Mouse (Mus musculus): ENCODE results near the gene Fcrl1. TPM values are rescaled to one million over a fixed set of nuclear protein-coding genes. Genes with fewer than 3 reads are reported as not detected.

Fcrl1 gene
- polyA plus RNA-seq, 1 experiment from 2014 or later = 0.14 TPM

DNA sequence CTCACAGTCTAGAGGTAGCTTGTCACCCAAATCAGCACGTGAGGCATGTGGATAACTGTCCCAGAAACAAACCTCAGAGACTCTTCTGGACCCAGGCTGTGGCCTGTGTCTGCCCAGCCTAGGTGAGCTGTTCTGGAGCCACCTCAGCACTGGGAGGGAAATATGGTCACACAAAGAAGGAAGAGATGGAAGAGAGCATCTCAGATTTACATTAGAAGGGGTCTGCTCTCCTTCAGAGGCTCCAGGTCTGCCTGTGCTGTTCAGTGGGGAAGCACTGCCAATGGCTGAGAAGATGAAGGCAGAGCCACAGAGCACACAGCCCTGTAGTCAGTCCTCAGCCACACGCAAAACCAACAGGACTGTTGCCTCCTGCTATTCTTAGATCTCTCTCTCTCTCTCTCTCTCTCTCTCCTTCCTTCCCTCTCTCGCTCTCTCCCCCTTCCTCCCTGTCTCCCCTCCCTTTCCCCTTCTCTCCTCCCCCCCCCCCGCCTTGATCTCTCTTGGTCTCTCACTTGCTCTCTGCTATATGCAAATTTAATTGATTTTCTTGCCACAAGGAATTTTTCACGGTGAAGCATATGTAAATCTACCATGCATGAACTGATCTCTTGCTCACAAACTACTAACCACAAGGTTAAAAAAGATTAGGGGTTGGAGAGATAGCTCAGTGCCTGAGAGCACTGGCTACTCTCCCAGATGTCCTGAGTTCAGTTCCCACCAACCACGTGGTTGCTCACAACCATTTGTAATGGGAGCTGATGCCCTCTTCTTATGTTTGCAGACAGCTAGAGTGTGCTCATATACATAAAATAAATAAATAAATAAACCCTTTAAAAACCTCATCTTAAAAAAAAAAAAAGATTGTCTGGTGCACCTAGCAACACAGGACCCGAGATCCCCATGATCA is 5.9 kb downstream of the Fcrl1 start:
- no peak overlapping the region for H3K27ac ChIP-seq
- H3K9me3 ChIP-seq = no peaks in the 10 kb centered on the region
- H3K4me3 ChIP-seq = no peak overlapping the region
- WGBS = 67% methylated on average over 7 of the region's 7 CpGs
- no peaks in the 10 kb centered on the region for H3K27me3 ChIP-seq (ENCODE audit: insufficient read depth, poor library complexity, severe bottlenecking)
- no peak for DNase-seq (ENCODE audit: low spot score)
- H3K36me3 ChIP-seq = no peaks in the 10 kb centered on the region
- H3K4me1 ChIP-seq (replicated peaks) = no peaks in the 10 kb centered on the region

DNA sequence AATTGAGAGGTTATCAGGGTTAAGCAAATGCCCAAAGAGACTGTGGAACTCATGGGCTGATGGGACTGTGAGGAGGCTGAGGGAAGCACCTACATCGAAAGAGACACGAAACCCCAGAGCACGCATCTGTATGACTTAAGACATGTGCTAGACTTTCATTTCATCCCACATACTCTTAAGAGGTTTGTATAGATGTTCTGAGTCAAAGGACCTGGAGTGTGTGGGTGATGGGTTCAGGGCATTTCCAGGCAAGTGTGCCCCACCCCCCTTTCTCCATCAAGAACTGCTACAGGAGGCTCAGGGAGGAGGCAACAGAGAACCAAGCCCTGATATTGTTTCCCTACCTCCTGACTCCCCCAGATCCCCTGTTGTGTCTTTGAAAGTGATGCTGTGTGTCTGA is 7.1 kb downstream of the Fcrl1 start:
- H3K4me3 ChIP-seq = no peak overlapping the region
- no peak for DNase-seq (ENCODE audit: low spot score)
- no peaks in the 10 kb centered on the region for H3K36me3 ChIP-seq
- no peaks in the 10 kb centered on the region for H3K27me3 ChIP-seq (ENCODE audit: insufficient read depth, poor library complexity, severe bottlenecking)
- no peak overlapping the region for H3K27ac ChIP-seq
- H3K9me3 ChIP-seq = no peaks in the 10 kb centered on the region
- H3K4me1 ChIP-seq (replicated peaks) = no peaks in the 10 kb centered on the region
- 93% methylated on average over 3 of the region's 3 CpGs for WGBS

DNA sequence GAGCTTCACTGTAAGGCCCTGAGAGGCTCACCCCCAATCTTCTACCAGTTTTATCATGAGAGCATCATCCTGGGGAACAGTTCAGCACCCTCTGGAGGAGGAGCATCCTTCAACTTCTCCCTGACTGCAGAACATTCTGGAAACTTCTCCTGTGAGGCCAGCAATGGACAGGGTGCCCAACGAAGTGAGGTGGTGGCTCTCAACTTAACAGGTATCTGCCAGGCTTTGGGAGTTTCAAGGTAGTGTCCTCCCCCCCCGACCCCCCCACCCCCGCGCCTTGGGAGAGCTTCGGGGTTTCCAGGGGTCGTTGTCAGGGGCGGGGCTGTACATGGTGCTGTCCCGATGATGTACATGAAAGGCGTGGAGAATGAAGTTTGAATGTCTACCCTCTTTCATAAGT is 8.9 kb downstream of the Fcrl1 start:
- Histone ChIP-seq H3K27me3 (ENCODE audit: insufficient read depth, poor library complexity, severe bottlenecking) (no peaks in the 10 kb centered on the region), H3K4me3 (no peak overlapping the region), H3K9me3 (no peaks in the 10 kb centered on the region), H3K36me3 (no peaks in the 10 kb centered on the region), H3K4me1 (replicated peaks) (no peaks in the 10 kb centered on the region), H3K27ac (no peak overlapping the region)
- no peak for DNase-seq (ENCODE audit: low spot score)
- WGBS = 90% methylated on average over 9 of the region's 9 CpGs

DNA sequence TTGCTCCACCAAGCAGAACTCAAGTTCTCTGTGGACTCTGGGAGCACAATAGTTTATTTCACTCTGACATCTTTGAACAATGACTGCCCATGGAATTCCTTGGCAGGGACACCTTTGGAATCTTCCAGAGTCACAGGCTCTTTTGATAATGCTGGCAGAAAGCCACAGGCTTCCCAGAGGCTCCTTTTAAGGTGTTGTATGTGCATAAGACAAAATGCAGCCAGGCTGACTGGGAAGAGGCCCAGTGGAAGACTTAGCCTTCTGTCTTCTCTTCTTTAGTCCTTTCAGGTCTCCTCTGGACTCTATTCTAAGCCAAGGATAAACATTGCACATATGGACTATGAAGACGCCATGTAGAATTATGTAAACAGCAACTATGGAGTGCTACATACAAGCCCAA is 14.7 kb downstream of the Fcrl1 start:
- Histone ChIP-seq H3K27ac (no peak overlapping the region), H3K9me3 (no peaks in the 10 kb centered on the region), H3K4me3 (no peak overlapping the region), H3K27me3 (ENCODE audit: insufficient read depth, poor library complexity, severe bottlenecking) (no peaks in the 10 kb centered on the region), H3K4me1 (replicated peaks) (no peaks in the 10 kb centered on the region), H3K36me3 (no peaks in the 10 kb centered on the region)
- 85% methylated on average over 1 of the region's 1 CpGs for WGBS
- DNase-seq (ENCODE audit: low spot score) = no peak

DNA sequence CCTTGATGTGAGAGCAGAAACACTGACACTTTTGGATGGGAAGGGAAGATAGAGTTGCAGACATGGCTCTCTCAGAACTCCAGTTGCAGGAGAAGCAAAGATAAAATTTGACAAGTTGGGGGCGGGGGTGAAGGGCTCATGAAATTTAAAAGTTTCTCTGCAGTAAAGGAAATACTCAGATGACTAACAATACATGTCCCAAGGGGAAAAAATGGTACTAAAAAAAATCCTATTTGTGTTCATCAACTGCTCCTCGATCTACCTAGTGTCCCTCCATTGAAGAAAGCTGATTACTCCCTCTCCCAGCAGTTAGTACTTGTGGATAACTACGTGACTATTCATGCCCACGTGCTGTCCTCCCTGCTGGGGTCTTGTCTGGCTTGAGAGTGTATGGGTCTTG is 22.6 kb downstream of the Fcrl1 start:
- Histone ChIP-seq H3K27me3 (ENCODE audit: insufficient read depth, poor library complexity, severe bottlenecking) (no peaks in the 10 kb centered on the region), H3K4me3 (no peak overlapping the region), H3K36me3 (no peaks in the 10 kb centered on the region), H3K27ac (no peak overlapping the region), H3K4me1 (replicated peaks) (no peaks in the 10 kb centered on the region), H3K9me3 (no peaks in the 10 kb centered on the region)
- no peak for DNase-seq (ENCODE audit: low spot score)
- WGBS = 71% methylated on average over 4 of the region's 4 CpGs

DNA sequence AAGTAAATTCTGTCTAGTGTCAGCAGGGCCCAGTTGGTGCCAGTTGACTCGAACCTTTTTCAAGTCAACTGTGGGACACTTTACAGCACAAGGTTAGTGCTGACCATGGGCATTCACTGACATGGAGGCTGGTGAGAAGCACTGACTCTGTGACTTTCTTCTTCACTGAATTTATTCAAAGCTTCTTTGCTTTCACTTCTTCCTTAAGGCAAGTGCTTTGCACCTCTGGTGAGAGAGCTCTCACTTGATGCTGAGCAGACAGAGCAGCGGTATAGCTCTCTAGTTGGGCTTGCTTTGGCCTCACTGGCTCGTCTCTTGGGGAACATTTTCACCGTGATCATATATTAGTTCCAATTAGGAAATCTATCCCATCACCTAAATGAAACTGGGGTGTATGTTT is 23.7 kb downstream of the Fcrl1 start:
- no peaks in the 10 kb centered on the region for H3K9me3 ChIP-seq
- no peak for DNase-seq (ENCODE audit: low spot score)
- no peaks in the 10 kb centered on the region for H3K4me1 ChIP-seq (replicated peaks)
- 85% methylated on average over 4 of the region's 4 CpGs for WGBS
- no peak overlapping the region for H3K27ac ChIP-seq
- H3K36me3 ChIP-seq = no peaks in the 10 kb centered on the region
- no peak overlapping the region for H3K4me3 ChIP-seq
- no peaks in the 10 kb centered on the region for H3K27me3 ChIP-seq (ENCODE audit: insufficient read depth, poor library complexity, severe bottlenecking)

DNA sequence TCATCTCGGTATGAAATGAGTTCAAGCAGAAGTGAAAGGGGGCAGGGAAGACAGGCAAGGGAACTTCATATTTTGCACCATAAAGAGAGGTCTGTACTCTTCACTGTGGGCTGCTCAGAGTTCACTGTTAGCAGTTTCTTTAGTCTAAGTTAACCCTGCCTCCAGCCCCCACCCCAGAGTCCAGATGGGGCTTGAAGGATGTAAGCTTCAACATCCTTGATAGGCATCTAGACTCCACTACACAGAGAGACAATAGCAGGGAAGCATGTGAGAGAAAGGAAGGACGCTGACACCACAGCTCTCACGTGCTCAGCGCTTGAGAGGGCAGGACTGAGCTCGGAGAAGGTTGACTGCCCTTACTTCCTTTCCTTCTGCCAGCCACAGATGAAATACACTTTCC is 25.1 kb downstream of the Fcrl1 start:
- Histone ChIP-seq H3K4me1 (replicated peaks) (no peaks in the 10 kb centered on the region), H3K9me3 (no peaks in the 10 kb centered on the region), H3K36me3 (no peaks in the 10 kb centered on the region), H3K27ac (no peak overlapping the region), H3K27me3 (ENCODE audit: insufficient read depth, poor library complexity, severe bottlenecking) (no peaks in the 10 kb centered on the region), H3K4me3 (no peak overlapping the region)
- 68% methylated on average over 5 of the region's 5 CpGs for WGBS
- DNase-seq (ENCODE audit: low spot score) = no peak

DNA sequence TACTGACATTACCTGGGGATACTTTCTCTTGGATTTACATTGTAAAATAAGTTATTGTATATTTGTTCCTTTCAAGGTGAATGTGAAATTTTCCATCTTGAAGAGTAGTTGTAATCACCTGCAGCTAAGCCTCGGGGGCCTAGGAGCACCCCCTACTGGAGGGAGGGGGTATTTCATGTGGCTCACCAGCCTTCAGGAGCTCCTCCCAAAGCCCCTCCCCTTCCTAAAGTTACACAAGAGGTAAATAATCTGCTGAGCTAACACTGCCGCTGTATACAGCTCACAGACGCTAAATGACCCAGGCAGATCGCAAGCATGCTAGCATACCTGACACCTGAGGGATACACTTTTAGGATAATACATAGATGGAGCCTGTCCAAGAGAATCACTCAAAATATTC is 32.0 kb downstream of the Fcrl1 start:
- H3K36me3 ChIP-seq = no peaks in the 10 kb centered on the region
- no peak overlapping the region for H3K27ac ChIP-seq
- no peaks in the 10 kb centered on the region for H3K27me3 ChIP-seq (ENCODE audit: insufficient read depth, poor library complexity, severe bottlenecking)
- no peak overlapping the region for H3K4me3 ChIP-seq
- peak; percentile 14 for DNase-seq (ENCODE audit: low spot score)
- H3K9me3 ChIP-seq = no peaks in the 10 kb centered on the region
- H3K4me1 ChIP-seq (replicated peaks) = peaks cover 6% of the 10 kb centered on the region
- 30% methylated on average over 4 of the region's 4 CpGs for WGBS

DNA sequence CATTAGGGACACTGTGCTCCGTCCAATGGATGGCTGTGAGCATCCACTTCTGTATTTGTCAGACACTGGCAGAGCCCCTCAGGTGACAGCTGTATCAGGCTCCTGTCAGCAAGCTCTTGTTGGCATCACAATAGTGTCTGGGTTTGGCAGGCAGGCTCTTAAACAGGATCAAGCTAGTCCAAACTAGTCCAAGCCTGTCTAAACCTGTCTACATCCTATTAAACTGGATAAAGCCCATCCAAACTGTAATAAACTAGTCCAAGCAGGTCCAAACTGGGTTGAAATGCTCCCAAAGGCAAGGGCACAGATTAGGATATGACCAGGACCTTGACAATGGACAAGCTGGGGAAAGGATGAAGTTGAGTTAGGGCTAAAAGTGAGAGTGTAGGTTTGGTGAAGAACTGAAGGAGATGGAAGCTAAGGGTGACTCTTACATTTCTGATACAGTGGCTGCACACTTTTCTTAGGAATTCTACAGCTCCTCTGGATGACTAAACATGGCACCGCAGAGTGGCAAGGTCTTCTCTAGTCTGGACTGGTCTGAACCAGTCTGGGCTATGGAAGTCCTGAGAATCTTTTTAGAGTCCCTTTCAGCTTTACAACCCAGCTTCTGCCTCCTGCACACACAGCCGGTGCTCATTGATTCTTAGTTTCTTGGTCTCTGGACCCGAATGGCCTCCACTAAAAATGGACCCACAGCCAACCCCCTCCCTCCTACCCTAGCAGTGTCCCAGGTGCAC is 33.2 kb downstream of the Fcrl1 start:
- no peak overlapping the region for H3K27ac ChIP-seq
- peaks cover 6% of the 10 kb centered on the region for H3K4me1 ChIP-seq (replicated peaks)
- no peaks in the 10 kb centered on the region for H3K27me3 ChIP-seq (ENCODE audit: insufficient read depth, poor library complexity, severe bottlenecking)
- no peaks in the 10 kb centered on the region for H3K9me3 ChIP-seq
- H3K36me3 ChIP-seq = no peaks in the 10 kb centered on the region
- no peak for DNase-seq (ENCODE audit: low spot score)
- WGBS = 85% methylated on average over 4 of the region's 4 CpGs
- H3K4me3 ChIP-seq = no peak overlapping the region

DNA sequence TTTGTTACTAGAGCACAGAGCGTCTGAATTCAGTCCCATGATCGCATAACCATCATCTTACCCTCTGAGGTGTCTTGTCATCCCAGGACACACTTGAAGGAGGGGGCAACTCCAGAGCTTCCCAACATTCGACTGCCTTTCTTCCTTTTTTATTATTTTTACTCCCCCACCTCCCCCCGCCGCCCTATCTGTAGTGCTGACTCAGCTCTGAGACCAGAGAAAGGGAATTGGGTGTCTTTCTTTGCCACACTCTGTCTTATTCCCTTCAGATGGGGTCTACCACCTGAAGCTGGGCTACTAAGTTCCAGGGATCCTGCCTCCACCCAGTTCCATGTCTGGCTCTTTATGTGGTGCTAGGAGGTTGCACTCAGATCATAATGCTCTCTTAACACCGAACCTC is 34.4 kb downstream of the Fcrl1 start:
- Histone ChIP-seq H3K9me3 (no peaks in the 10 kb centered on the region), H3K27ac (no peak overlapping the region), H3K36me3 (no peaks in the 10 kb centered on the region), H3K27me3 (ENCODE audit: insufficient read depth, poor library complexity, severe bottlenecking) (no peaks in the 10 kb centered on the region), H3K4me3 (no peak overlapping the region), H3K4me1 (replicated peaks) (peaks cover 6% of the 10 kb centered on the region)
- DNase-seq (ENCODE audit: low spot score) = no peak
- WGBS = 84% methylated on average over 6 of the region's 6 CpGs

DNA sequence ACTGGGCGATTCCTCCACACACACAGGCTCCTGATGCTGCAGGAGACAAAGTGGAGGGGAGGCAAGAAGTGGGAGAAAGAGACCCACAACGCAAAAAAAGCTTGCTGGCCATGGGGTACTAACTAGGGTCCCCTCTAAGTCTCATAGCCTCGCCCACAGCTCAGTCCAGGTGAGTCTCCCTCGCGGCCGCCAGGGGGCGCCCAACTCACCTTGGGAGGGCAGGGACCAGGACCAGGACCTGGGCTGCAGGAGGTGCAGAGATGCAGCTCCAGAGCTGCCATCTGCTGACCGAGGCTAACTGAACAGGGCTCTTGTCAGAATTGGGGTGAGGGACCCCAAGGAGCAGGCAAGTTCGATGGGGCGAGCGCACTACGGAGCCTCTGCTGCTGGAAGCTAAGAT is 35.0 kb downstream of the Fcrl1 start:
- Histone ChIP-seq H3K36me3 (no peaks in the 10 kb centered on the region), H3K4me3 (no peak overlapping the region), H3K4me1 (replicated peaks) (peaks cover 6% of the 10 kb centered on the region), H3K27me3 (ENCODE audit: insufficient read depth, poor library complexity, severe bottlenecking) (no peaks in the 10 kb centered on the region), H3K9me3 (no peaks in the 10 kb centered on the region), H3K27ac (no peak overlapping the region)
- WGBS = 10% methylated on average over 12 of the region's 12 CpGs
- DNase-seq (ENCODE audit: low spot score) = peak; percentile 58

DNA sequence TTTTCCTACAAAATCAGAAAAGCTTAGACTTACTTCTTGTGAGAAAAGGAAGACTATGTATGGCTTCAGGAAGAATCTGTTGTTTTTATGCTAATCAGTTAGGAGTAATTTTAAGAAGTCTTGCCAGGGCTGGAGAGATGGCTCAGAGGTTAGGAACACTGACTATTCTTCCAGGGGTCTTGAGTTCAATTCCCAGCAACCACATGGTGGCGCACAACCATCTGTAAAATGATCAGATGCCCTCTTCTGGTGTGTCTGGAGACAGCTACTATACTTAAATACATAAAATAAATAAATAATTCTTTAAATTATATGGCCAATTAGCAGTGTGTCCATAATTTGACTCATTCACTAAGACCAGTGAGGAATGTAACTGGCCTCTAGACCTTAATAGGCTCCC is 44.5 kb downstream of the Fcrl1 start:
- 53% methylated on average over 1 of the region's 1 CpGs for WGBS
- H3K36me3 ChIP-seq = no peaks in the 10 kb centered on the region
- no peaks in the 10 kb centered on the region for H3K27me3 ChIP-seq (ENCODE audit: insufficient read depth, poor library complexity, severe bottlenecking)
- H3K27ac ChIP-seq = no peak overlapping the region
- H3K4me1 ChIP-seq (replicated peaks) = no peaks in the 10 kb centered on the region
- no peak for DNase-seq (ENCODE audit: low spot score)
- no peak overlapping the region for H3K4me3 ChIP-seq
- H3K9me3 ChIP-seq = no peaks in the 10 kb centered on the region

DNA sequence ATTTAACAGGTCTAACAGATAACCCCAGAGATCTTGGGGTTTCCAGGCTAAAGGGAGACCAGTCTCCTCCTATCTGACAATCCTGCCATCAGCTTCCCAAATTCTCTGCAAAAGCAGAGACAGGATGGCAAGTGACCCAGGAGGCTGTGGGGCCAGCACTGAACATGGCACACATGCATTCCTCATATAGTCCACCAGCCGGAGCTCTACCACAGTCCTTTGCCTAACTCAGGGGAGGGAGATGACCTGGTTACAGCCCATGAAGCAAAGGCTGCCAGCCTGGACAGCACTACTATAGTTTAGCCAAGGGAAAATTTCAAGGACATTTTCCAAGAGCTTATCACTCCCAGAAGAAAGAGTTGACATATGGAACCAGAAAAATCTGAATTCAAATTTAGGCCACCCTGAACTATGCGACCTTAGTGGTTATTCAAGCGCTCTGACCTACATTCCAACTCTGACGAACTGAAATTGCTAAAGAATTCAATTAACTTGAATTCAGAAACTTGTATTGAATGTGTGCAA is 46.3 kb downstream of the Fcrl1 start:
- no peaks in the 10 kb centered on the region for H3K4me1 ChIP-seq (replicated peaks)
- H3K27ac ChIP-seq = no peak overlapping the region
- 82% methylated on average over 4 of the region's 4 CpGs for WGBS
- no peak for DNase-seq (ENCODE audit: low spot score)
- H3K9me3 ChIP-seq = no peaks in the 10 kb centered on the region
- H3K4me3 ChIP-seq = no peak overlapping the region
- H3K27me3 ChIP-seq (ENCODE audit: insufficient read depth, poor library complexity, severe bottlenecking) = no peaks in the 10 kb centered on the region
- no peaks in the 10 kb centered on the region for H3K36me3 ChIP-seq
